Mouse (Mus musculus): Measurements from ENCODE around the gene Nr3c2.

Gene Nr3c2

DNA sequence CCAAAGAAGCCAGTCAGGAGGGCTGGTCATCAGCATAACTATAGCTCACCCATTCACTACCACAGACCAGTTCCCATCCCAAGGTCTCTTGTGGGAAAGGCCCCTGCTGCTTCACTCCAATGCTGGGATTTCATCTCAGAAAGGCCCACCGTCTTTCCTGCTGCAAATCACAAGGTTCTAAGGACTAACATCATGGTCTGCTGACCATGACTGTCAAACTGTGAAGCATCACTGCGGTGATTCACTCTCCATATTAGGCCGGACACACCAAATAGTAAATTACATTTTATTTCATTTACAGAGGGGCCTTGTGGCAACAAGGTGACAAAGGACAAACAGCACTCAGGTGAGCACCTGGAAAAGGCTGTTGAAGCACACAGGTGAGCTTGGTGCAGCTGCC, 350.9 kb downstream of the Nr3c2 start:
- no peak for DNase-seq (ENCODE audit: low spot score)

GRCm38 (mm10) chr8:77251134-77251533, 351.9 kb downstream of the Nr3c2 start:
- DNase-seq (ENCODE audit: low spot score): no peak

GRCm38 (mm10) chr8:77254466-77254865, 355.2 kb downstream of the Nr3c2 start:
- no peak for DNase-seq (ENCODE audit: low spot score)

GRCm38 (mm10) chr8:77256450-77257084, 357.3 kb downstream of the Nr3c2 start:
- DNase-seq (ENCODE audit: low spot score): peak; percentile 74

DNA sequence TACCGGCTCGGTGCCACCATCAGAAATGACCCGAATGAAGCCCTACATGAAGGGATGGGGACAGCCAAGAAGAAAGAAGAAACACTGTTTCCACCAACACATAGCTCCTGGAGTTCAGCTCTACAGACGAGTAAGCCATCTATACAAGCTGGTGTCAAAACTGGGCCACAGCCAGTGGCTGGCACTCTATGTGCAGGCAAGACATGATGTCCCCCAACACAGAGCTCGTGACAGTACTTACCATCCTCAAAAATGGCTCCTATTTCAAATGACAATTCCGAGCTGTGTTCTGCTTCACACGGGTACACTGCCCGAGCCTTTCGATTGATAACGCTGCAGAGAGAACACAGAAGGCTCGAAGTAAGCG, 357.8 kb downstream of the Nr3c2 start:
- DNase-seq (ENCODE audit: low spot score): peak; percentile 17

DNA sequence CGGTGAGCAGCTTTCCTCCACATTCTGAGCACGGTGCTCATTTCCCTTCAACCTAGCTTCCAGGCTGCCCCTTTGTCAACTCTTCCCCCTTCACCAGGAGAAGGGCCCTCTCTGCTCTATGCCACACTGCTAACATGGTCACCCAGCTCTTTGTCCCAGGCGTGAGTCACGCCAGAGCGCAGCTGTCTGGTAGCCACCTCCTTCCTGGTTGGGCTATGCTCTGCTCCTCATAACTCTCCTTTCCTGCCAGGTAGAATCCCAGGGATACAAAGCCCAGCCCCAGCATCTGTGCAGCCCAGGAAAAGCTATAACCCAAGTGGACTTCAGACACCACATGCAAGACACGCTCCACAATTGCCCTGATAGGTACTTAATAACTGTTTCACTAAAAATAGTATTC, 362.0 kb downstream of the Nr3c2 start:
- DNase-seq (ENCODE audit: low spot score): no peak

DNA sequence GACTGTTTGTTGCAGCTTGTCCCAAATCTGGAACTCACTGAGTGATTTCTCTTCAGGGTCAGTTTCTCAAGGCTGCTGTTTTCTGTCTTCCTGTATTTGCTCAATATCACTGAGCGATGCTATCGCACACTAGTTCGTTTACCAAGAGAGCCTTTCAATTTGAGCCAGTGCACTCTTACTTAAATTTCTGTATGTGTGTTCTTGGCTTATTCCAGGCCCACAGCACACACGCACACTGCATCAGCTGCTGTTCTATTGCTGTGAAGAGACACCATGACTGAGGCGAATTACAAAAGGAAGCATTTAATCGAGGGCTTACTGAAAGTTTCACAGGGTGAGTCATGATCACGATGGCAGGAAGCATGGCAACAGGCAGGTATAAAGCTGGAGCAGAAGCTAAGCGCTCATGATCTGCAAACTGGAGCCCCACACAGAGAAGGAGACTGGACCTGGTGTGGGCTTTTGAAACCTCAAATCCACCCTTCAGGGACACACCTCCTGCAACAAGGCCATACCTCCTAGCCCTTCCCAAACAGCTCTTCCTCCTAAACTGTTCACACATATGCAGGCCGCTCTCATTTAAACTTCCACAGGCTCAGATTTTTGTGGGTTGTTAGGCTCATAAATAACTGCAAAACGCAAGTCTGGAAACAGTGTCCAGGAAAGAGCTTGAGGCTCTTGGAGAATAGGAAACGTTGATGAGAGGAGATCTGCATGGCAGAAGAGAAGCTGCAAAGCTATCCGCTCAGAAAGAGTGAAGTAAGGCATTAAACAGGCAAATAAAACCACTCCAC, 363.2 kb downstream of the Nr3c2 start:
- no peak for DNase-seq (ENCODE audit: low spot score)

DNA sequence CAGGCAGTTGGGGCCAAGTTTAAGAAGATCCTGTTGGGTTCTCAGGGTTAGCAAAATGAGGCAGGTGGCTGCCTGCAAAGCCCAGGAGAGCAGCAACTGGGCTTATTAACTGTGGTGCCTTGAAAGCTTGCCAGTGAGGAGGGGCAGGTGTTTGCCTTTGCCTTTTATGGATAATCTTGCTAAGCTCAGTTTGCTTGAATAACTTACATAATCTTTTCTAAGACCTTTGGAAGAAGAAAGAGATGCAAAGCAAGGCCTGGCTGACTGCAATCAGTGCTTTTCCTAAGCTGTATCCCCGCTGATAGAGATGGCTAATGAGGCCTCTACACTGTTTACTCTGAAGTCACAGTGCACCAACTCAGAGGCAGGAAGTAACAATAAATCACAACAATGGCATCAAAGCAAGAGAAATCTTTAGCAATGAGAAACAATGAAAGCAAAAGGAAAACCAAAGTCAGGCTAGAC, 368.7 kb downstream of the Nr3c2 start:
- DNase-seq (ENCODE audit: low spot score): no peak

DNA sequence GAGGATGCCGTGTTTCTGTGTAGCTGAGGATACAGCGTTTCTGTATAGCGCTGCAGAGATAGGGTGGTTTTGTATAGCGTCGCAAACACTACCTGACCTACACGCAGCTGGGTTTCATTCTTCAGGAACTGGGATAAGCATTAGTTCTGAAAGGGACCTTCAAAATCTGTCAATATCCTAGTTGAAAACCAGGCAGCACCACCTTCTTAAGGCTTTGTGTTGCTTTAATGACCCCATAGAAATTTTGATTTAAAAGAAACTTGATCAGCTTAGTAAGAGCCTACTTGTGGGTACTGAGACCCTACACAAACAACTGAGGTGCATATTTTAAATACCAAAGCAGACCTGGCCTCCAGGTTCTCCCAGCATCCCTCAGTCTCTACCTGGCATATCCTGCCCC, 372.9 kb downstream of the Nr3c2 start:
- no peak for DNase-seq (ENCODE audit: low spot score)

- no peak for DNase-seq (ENCODE audit: low spot score)
Measured at GRCm38 (mm10) chr8:77275571-77275970, 376.3 kb downstream of the Nr3c2 start.

DNA sequence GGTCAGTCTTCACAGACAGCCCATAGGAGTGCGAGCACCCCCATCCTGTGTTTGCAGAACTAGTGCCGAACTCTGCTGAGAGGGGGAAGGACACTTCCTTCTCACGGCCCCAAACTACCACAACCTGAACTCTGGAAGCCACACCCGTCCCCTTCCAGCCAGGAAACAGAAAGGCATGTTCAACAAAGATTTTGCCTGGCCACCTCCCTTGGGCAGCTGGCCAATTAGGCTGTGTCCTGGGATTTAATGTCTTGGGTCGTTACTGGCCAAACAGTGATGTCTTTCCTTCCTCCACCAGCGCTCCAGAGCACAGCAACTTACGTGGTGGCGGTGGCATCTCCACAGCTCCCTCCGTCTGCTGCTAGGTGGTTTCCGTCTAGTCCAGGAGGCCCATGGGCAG, 377.6 kb downstream of the Nr3c2 start:
- DNase-seq (ENCODE audit: low spot score): no peak

GRCm38 (mm10) chr8:77278246-77278645, 379.0 kb downstream of the Nr3c2 start:
- DNase-seq (ENCODE audit: low spot score): no peak

DNA sequence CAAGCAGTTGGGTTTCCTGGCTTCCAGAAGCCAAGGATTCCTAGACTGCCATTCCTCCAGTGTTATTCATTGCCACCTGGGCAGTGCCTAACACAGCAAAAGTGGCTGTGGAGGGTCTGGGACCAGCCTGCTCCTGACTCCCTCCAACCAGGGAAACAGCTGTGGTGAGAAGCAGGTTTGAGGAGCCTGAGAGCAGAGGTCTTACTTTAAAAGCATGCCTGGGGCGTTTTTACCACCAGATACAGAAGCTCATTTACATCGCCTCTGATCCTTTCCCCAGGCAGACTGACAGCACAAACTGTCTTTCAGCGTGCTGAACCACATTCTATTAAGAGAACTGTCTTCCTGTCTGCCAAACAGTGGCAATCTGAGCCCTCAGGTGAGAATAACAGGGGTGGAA, 380.7 kb downstream of the Nr3c2 start:
- no peak for DNase-seq (ENCODE audit: low spot score)

GRCm38 (mm10) chr8:77282605-77283236, 383.5 kb downstream of the Nr3c2 start:
- DNase-seq (ENCODE audit: low spot score): no peak

- DNase-seq (ENCODE audit: low spot score): no peak
Measured at GRCm38 (mm10) chr8:77284473-77284872, 385.2 kb downstream of the Nr3c2 start.

GRCm38 (mm10) chr8:77288065-77288464, 388.8 kb downstream of the Nr3c2 start:
- DNase-seq (ENCODE audit: low spot score): no peak

DNA sequence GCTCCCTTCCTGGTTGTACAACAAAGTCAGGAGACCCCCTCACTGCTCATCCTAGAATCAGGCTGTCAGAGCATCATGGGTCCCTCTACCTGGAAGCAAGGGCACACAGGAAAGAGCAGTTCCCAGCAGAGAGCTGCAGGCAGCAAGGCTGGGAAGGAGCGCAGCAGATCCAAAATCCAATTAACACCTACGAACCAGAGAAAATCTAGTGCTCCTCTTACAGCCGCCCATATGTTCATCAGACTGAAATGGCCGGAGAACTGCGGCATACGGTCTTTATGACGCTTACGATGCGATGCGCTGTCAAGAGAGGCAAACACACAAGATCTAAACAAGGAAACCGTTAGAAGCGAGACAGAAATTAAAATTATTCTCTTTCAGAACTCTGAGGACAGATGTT, 389.2 kb downstream of the Nr3c2 start:
- DNase-seq (ENCODE audit: low spot score): no peak

- no peak for DNase-seq (ENCODE audit: low spot score)
Measured at GRCm38 (mm10) chr8:77292120-77292519, 392.9 kb downstream of the Nr3c2 start.

GRCm38 (mm10) chr8:77292649-77293048, 393.4 kb downstream of the Nr3c2 start:
- DNase-seq (ENCODE audit: low spot score): no peak

DNA sequence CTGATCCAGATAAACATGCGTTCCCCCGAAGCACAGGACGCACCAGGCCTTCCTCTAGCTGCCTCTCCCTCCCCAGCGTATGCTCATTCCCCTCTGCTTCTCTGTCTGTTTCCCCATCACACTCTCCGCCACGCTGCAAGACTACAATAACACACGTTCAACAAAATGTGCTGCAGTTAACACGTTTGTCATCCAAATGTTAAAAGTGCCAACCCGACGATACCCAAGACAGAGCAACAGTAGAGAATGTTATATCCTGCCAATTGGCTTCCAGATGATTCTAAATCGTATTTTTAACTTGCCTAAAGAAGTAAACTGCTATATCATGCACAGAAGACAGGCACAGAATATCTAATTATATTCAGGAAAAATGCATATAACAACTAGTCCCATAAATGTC, 395.4 kb downstream of the Nr3c2 start:
- peak; percentile 24 for DNase-seq (ENCODE audit: low spot score)

Measured in layer of hippocampus, adult 11-12 months (tissue).